Mouse (Mus musculus): ENCODE measurements around the gene Kcnj8. TPM values are rescaled to one million over a fixed set of nuclear protein-coding genes. Genes with fewer than 3 reads are reported as not detected.

Gene Kcnj8
- polyA plus RNA-seq, 1 experiment from 2014 or later: 14.5 TPM

GRCm38 (mm10) chr6:142548377-142548776 lies 23.0 kb downstream of the Kcnj8 start:
- WGBS: 70% methylated on average over 2 of the region's 2 CpGs
- no peaks in the 10 kb centered on the region for H3K27me3 ChIP-seq (ENCODE audit: control insufficient read depth, insufficient read depth, low read length)

DNA sequence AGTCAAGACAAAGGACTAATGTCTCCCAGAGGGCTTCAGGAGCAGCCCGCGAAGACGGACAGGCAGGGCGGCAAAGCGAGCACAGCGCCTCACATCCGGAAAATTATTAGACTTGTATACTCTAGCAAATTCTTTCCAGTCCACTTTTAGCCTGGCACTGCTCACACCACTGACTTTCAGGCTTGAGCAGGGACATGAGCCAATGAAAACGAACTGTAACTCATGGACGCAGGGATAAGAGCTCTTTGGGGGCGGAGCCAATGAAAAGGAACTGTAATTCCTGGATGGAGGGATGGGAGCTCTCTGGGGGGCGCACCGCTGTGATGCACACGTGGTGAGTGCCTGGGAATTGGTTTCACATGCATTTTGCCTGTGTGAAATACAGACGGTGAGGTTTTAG lies 26.3 kb downstream of the Kcnj8 start:
- peak; percentile 83; the same call in 1 of the 2 replicates for ATAC-seq (ENCODE audit: insufficient number of reproducible peaks, insufficient read depth, low FRiP score, low read depth)
- H3K4me2 ChIP-seq (ENCODE audit: low read length): peak overlapping the region; percentile 29
- no peaks in the 10 kb centered on the region for H3K27me3 ChIP-seq (ENCODE audit: control insufficient read depth, insufficient read depth, low read length)
- H3K9me3 ChIP-seq (ENCODE audit: control insufficient read depth, low read length): 0 out of 2 replicates have a peak, but pooled peaks cover 4% of the 10 kb centered on the region
- H3K36me3 ChIP-seq (ENCODE audit: control insufficient read depth, insufficient read depth, low read length): no peaks in the 10 kb centered on the region
- H3K4me3 ChIP-seq (ENCODE audit: control insufficient read depth in 1 of 2, insufficient read depth in 1 of 2, low read depth in 1 of 2, low read length in 2 of 2): no peak overlapping the region
- H3K4me1 ChIP-seq (ENCODE audit: control insufficient read depth in 2 of 2, insufficient read depth in 2 of 2, low read length in 2 of 2): peaks cover 7 to 8% of the 10 kb centered on the region in 2 experiments
- no peak overlapping the region for H3K9ac ChIP-seq (ENCODE audit: low read length)
- peak overlapping the region; percentile 9 to 49; a peak in 2 of 4 replicates for H3K27ac ChIP-seq (replicated peaks in 1 of 2; ENCODE audit: control insufficient read depth in 1 of 2, insufficient read depth in 1 of 2, low read depth in 2 of 2, low read length in 2 of 2)
- WGBS: 44% methylated on average over 14 of the region's 14 CpGs

More at GRCm38 (mm10) chr6:142548377-142548776, 23.0 kb downstream of the Kcnj8 start:
- H3K9me3 ChIP-seq (ENCODE audit: control insufficient read depth, low read length): 0 out of 2 replicates have a peak, but pooled peaks cover 4% of the 10 kb centered on the region
- no peak overlapping the region for H3K4me3 ChIP-seq (ENCODE audit: control insufficient read depth in 1 of 2, insufficient read depth in 1 of 2, low read depth in 1 of 2, low read length in 2 of 2)
- H3K36me3 ChIP-seq (ENCODE audit: control insufficient read depth, insufficient read depth, low read length): no peaks in the 10 kb centered on the region
- no peak for ATAC-seq (ENCODE audit: insufficient number of reproducible peaks, insufficient read depth, low FRiP score, low read depth)
- peaks cover 6 to 10% of the 10 kb centered on the region in 2 experiments for H3K4me1 ChIP-seq (ENCODE audit: control insufficient read depth in 2 of 2, insufficient read depth in 2 of 2, low read length in 2 of 2)
- H3K9ac ChIP-seq (ENCODE audit: low read length): no peak overlapping the region
- no peak overlapping the region for H3K27ac ChIP-seq (replicated peaks in 1 of 2; ENCODE audit: control insufficient read depth in 1 of 2, insufficient read depth in 1 of 2, low read depth in 2 of 2, low read length in 2 of 2)
- H3K4me2 ChIP-seq (ENCODE audit: low read length): no peak overlapping the region

GRCm38 (mm10) chr6:142543648-142544047 lies 27.8 kb downstream of the Kcnj8 start:
- 55% methylated on average over 4 of the region's 4 CpGs for whole genome bisulfite sequencing

DNA sequence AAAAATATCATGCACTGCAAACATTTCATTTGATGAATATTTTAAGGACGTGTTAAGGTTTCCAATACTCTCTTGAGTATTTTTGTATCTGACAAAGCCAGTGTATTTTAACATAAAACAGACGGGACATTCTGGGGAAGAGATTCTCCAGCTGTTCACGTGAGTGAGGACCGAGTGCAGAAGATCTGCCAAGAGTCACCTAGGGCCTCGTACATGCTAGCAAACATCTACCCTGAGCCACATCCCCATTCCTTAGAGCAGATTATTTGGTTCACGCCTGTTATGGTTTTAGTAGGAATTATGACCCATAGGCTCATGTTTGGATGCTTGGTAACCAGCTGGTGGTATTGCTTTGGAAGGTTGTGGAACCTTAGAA lies 28.6 kb downstream of the Kcnj8 start:
- Histone ChIP-seq H3K4me1 (ENCODE audit: control insufficient read depth in 2 of 2, insufficient read depth in 2 of 2, low read length in 2 of 2) (peaks cover 7 to 8% of the 10 kb centered on the region in 2 experiments), H3K27ac (replicated peaks in 1 of 2; ENCODE audit: control insufficient read depth in 1 of 2, insufficient read depth in 1 of 2, low read depth in 2 of 2, low read length in 2 of 2) (no peak overlapping the region), H3K36me3 (ENCODE audit: control insufficient read depth, insufficient read depth, low read length) (no peaks in the 10 kb centered on the region), H3K4me3 (ENCODE audit: control insufficient read depth in 1 of 2, insufficient read depth in 1 of 2, low read depth in 1 of 2, low read length in 2 of 2) (no peak overlapping the region), H3K27me3 (ENCODE audit: control insufficient read depth, insufficient read depth, low read length) (no peaks in the 10 kb centered on the region), H3K4me2 (ENCODE audit: low read length) (no peak overlapping the region), H3K9me3 (ENCODE audit: control insufficient read depth, low read length) (no peaks in the 10 kb centered on the region), H3K9ac (ENCODE audit: low read length) (no peak overlapping the region)
- 72% methylated on average over 6 of the region's 6 CpGs for WGBS
- ATAC-seq (ENCODE audit: insufficient number of reproducible peaks, insufficient read depth, low FRiP score, low read depth): no peak

More at GRCm38 (mm10) chr6:142543648-142544047, 27.8 kb downstream of the Kcnj8 start:
- H3K9ac ChIP-seq (ENCODE audit: low read length): no peak overlapping the region
- H3K9me3 ChIP-seq (ENCODE audit: control insufficient read depth, low read length): no peaks in the 10 kb centered on the region
- H3K27ac ChIP-seq (replicated peaks in 1 of 2; ENCODE audit: control insufficient read depth in 1 of 2, insufficient read depth in 1 of 2, low read depth in 2 of 2, low read length in 2 of 2): no peak overlapping the region
- no peak overlapping the region for H3K4me3 ChIP-seq (ENCODE audit: control insufficient read depth in 1 of 2, insufficient read depth in 1 of 2, low read depth in 1 of 2, low read length in 2 of 2)
- no peak for ATAC-seq (ENCODE audit: insufficient number of reproducible peaks, insufficient read depth, low FRiP score, low read depth)
- peaks cover 7 to 8% of the 10 kb centered on the region in 2 experiments for H3K4me1 ChIP-seq (ENCODE audit: control insufficient read depth in 2 of 2, insufficient read depth in 2 of 2, low read length in 2 of 2)
- H3K4me2 ChIP-seq (ENCODE audit: low read length): no peak overlapping the region
- no peaks in the 10 kb centered on the region for H3K36me3 ChIP-seq (ENCODE audit: control insufficient read depth, insufficient read depth, low read length)
- H3K27me3 ChIP-seq (ENCODE audit: control insufficient read depth, insufficient read depth, low read length): no peaks in the 10 kb centered on the region

- no peak overlapping the region for H3K4me2 ChIP-seq (ENCODE audit: low read length)
- H3K4me1 ChIP-seq (ENCODE audit: control insufficient read depth in 2 of 2, insufficient read depth in 2 of 2, low read length in 2 of 2): peaks cover 7 to 8% of the 10 kb centered on the region in 2 experiments
- 80% methylated on average over 8 of the region's 8 CpGs for WGBS
- no peak overlapping the region for H3K9ac ChIP-seq (ENCODE audit: low read length)
- H3K4me3 ChIP-seq (ENCODE audit: control insufficient read depth in 1 of 2, insufficient read depth in 1 of 2, low read depth in 1 of 2, low read length in 2 of 2): no peak overlapping the region
- H3K27me3 ChIP-seq (ENCODE audit: control insufficient read depth, insufficient read depth, low read length): no peaks in the 10 kb centered on the region
- no peak overlapping the region for H3K27ac ChIP-seq (replicated peaks in 1 of 2; ENCODE audit: control insufficient read depth in 1 of 2, insufficient read depth in 1 of 2, low read depth in 2 of 2, low read length in 2 of 2)
- no peak for ATAC-seq (ENCODE audit: insufficient number of reproducible peaks, insufficient read depth, low FRiP score, low read depth)
- no peaks in the 10 kb centered on the region for H3K9me3 ChIP-seq (ENCODE audit: control insufficient read depth, low read length)
- no peaks in the 10 kb centered on the region for H3K36me3 ChIP-seq (ENCODE audit: control insufficient read depth, insufficient read depth, low read length)
These were observed 29.2 kb downstream of the Kcnj8 start for GRCm38 (mm10) chr6:142542082-142542799.

DNA sequence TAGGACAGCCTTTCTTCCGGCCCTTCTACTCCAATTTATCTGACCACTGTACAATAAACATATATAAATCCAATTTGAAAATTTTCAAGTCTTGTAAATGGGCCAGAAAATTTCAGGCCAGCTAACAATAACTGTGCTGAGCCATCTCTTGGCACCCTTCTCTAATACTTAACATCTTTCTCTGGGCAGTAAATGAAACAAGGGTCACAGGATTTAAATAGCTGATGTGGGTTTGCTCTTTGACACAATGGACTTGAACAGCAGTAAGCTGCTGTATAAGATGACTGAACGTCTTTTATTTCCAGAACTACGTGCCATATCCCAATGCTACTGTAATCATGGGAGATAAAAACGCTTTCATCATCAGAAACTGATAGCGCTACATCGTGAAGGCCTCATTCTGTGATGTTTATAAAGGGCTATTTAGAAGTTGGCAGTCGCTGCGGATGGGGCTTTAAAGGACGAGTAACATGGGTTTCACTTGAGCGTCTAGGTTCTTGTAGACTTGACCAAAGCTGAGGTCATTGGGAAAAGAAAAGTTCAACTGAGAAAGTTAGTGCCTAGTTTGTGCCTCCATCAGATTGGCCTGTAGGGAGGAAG lies 30.8 kb downstream of the Kcnj8 start:
- ATAC-seq (ENCODE audit: insufficient number of reproducible peaks, insufficient read depth, low FRiP score, low read depth): no peak
- H3K4me2 ChIP-seq (ENCODE audit: low read length): no peak overlapping the region
- H3K27ac ChIP-seq (replicated peaks in 1 of 2; ENCODE audit: control insufficient read depth in 1 of 2, insufficient read depth in 1 of 2, low read depth in 2 of 2, low read length in 2 of 2): peak overlapping the region in 1 of 2 experiments; percentile 35; a peak in 1 of 4 replicates
- 67% methylated on average over 10 of the region's 10 CpGs for WGBS
- no peaks in the 10 kb centered on the region for H3K9me3 ChIP-seq (ENCODE audit: control insufficient read depth, low read length)
- no peaks in the 10 kb centered on the region for H3K27me3 ChIP-seq (ENCODE audit: control insufficient read depth, insufficient read depth, low read length)
- H3K4me3 ChIP-seq (ENCODE audit: control insufficient read depth in 1 of 2, insufficient read depth in 1 of 2, low read depth in 1 of 2, low read length in 2 of 2): no peak overlapping the region
- H3K4me1 ChIP-seq (ENCODE audit: control insufficient read depth in 2 of 2, insufficient read depth in 2 of 2, low read length in 2 of 2): peaks cover 7 to 8% of the 10 kb centered on the region in 2 experiments
- no peaks in the 10 kb centered on the region for H3K36me3 ChIP-seq (ENCODE audit: control insufficient read depth, insufficient read depth, low read length)
- no peak overlapping the region for H3K9ac ChIP-seq (ENCODE audit: low read length)

- Histone ChIP-seq H3K4me2 (ENCODE audit: low read length) (no peak overlapping the region), H3K4me3 (ENCODE audit: control insufficient read depth in 1 of 2, insufficient read depth in 1 of 2, low read depth in 1 of 2, low read length in 2 of 2) (no peak overlapping the region), H3K36me3 (ENCODE audit: control insufficient read depth, insufficient read depth, low read length) (no peaks in the 10 kb centered on the region), H3K27ac (replicated peaks in 1 of 2; ENCODE audit: control insufficient read depth in 1 of 2, insufficient read depth in 1 of 2, low read depth in 2 of 2, low read length in 2 of 2) (peak overlapping the region in 1 of 2 experiments; percentile 35; a peak in 1 of 4 replicates), H3K9me3 (ENCODE audit: control insufficient read depth, low read length) (no peaks in the 10 kb centered on the region), H3K27me3 (ENCODE audit: control insufficient read depth, insufficient read depth, low read length) (no peaks in the 10 kb centered on the region), H3K4me1 (ENCODE audit: control insufficient read depth in 2 of 2, insufficient read depth in 2 of 2, low read length in 2 of 2) (peaks cover 5 to 6% of the 10 kb centered on the region in 2 experiments), H3K9ac (ENCODE audit: low read length) (no peak overlapping the region)
- 75% methylated on average over 5 of the region's 5 CpGs for WGBS
- ATAC-seq (ENCODE audit: insufficient number of reproducible peaks, insufficient read depth, low FRiP score, low read depth): no peak
These were observed 31.3 kb downstream of the Kcnj8 start for GRCm38 (mm10) chr6:142540131-142540530.
